Mouse (Mus musculus) liver, adult 2 months (tissue): ENCODE data around the gene Kcnh1. TPM values are rescaled to one million over a fixed set of nuclear protein-coding genes. Genes with fewer than 3 reads are reported as not detected.

Source experiments
- DNase-seq: peaks from one replicate; pipeline ENCODE4 v3.0.0-alpha.2; 2011; ENCODE audit warnings: low read depth, low spot score; ENCODE audit errors: extremely low read depth
- H3K27ac ChIP-seq: fragments of 200-500 bp; replicated peaks from 2 replicates; pipeline ENCODE4 v1.5.1; 2012; ENCODE audit warnings: low read depth, mild to moderate bottlenecking, control low read depth, inconsistent platforms, low read length; ENCODE audit not compliant: insufficient read depth
- H3K27me3 ChIP-seq: fragments of 200-500 bp; 2 replicates; pipeline ENCODE4 v1.6.1; 2012; ENCODE audit warnings: mild to moderate bottlenecking, moderate library complexity, low read length, inconsistent platforms; ENCODE audit not compliant: control insufficient read depth, insufficient read depth
- H3K36me3 ChIP-seq: fragments of 200-500 bp; 2 replicates; pipeline ENCODE4 v1.6.1; 2012; ENCODE audit warnings: low read length, inconsistent platforms; ENCODE audit not compliant: control insufficient read depth, insufficient read depth
- H3K4me1 ChIP-seq: fragments of 200-500 bp; 2 replicates; pipeline ENCODE4 v1.6.1; 2011; ENCODE audit warnings: low read length; ENCODE audit not compliant: control insufficient read depth, insufficient read depth
- H3K4me3 ChIP-seq: fragments of 200-500 bp; 2 replicates; pipeline ENCODE4 v1.5.1; 2011; ENCODE audit warnings: low read depth, mild to moderate bottlenecking, control low read depth, low read length, moderate library complexity; ENCODE audit not compliant: insufficient read depth
- H3K79me2 ChIP-seq: fragments of 200-500 bp; 2 replicates; pipeline ENCODE4 v1.6.1; 2012; ENCODE audit warnings: inconsistent platforms, mild to moderate bottlenecking, low read length, moderate library complexity; ENCODE audit not compliant: control insufficient read depth, insufficient read depth
- H3K9ac ChIP-seq: fragments of 200-500 bp; 2 replicates; pipeline ENCODE4 v1.6.1; 2012; ENCODE audit warnings: low read depth, mild to moderate bottlenecking, control low read depth, inconsistent platforms, low read length
- CTCF ChIP-seq: fragments of 200-500 bp; IDR thresholded peaks from 2 replicates; pipeline ENCODE4 v1.5.1; 2011; ENCODE audit warnings: low read depth, low read length, control low read depth
- POLR2A ChIP-seq: fragments of 200-500 bp; IDR thresholded peaks from 2 replicates; pipeline ENCODE4 v1.6.1; 2011; ENCODE audit warnings: low read length, control low read depth; ENCODE audit not compliant: insufficient read depth; ENCODE audit errors: extremely low read depth
- WGBS: fragments of 180-500 bp; shearing (Covaris S2); methylation state at CpG from one replicate; pipeline ENCODE4 v1.1.7; 2018; 5-methylcytosine and 5-hydroxymethylcytosine counted together
- polyA plus RNA-seq: library from polyadenylated mRNA; depleted of rRNA; stranded (reverse); fragments of >200 nt; gene quantifications from 2 replicates; pipeline ENCODE4 v1.2.3, GENCODE M21; 2012
- total RNA-seq: library from RNA; depleted of rRNA; stranded (reverse); fragments of >200 nt; gene quantifications from 2 replicates; pipeline ENCODE4 v1.2.3, GENCODE M21; 2014

The Kcnh1 gene
- total and polyA plus RNA-seq, 2 experiments: not detected

GRCm38 (mm10) chr1:192324223-192324622, 133.6 kb downstream of the Kcnh1 start:
- DNase-seq: no peak
- H3K79me2 ChIP-seq: no peaks in the 10 kb centered on the region
- 58% methylated on average over 3 of the region's 3 CpGs for WGBS
- H3K4me3 ChIP-seq: no peak overlapping the region
- no peak overlapping the region for H3K9ac ChIP-seq
- no peaks in the 10 kb centered on the region for H3K36me3 ChIP-seq
- no peaks in the 10 kb centered on the region for H3K4me1 ChIP-seq
- H3K27ac ChIP-seq: no peak overlapping the region
- TF ChIP-seq POLR2A: no peak
- no peak for TF ChIP-seq CTCF
- no peaks in the 10 kb centered on the region for H3K27me3 ChIP-seq

- TF ChIP-seq POLR2A: no peak
- no peak for TF ChIP-seq CTCF
- WGBS: 76% methylated on average over 8 of the region's 8 CpGs
- Histone ChIP-seq H3K36me3 (no peaks in the 10 kb centered on the region), H3K4me3 (no peak overlapping the region), H3K79me2 (no peaks in the 10 kb centered on the region), H3K4me1 (no peaks in the 10 kb centered on the region), H3K27me3 (no peaks in the 10 kb centered on the region), H3K27ac (no peak overlapping the region), H3K9ac (no peak overlapping the region)
- DNase-seq: no peak
Measured at GRCm38 (mm10) chr1:192327052-192327451, 136.5 kb downstream of the Kcnh1 start.

- Histone ChIP-seq H3K4me1 (no peaks in the 10 kb centered on the region), H3K27me3 (no peaks in the 10 kb centered on the region), H3K4me3 (no peak overlapping the region), H3K9ac (no peak overlapping the region), H3K36me3 (no peaks in the 10 kb centered on the region), H3K27ac (no peak overlapping the region), H3K79me2 (no peaks in the 10 kb centered on the region)
- TF ChIP-seq CTCF: no peak
- no peak for TF ChIP-seq POLR2A
- no peak for DNase-seq
- WGBS: 75% methylated on average over 6 of the region's 6 CpGs
Measured at GRCm38 (mm10) chr1:192331207-192331606, 140.6 kb downstream of the Kcnh1 start.

GRCm38 (mm10) chr1:192336029-192336428, 145.5 kb downstream of the Kcnh1 start:
- no peak for TF ChIP-seq POLR2A
- TF ChIP-seq CTCF: no peak
- no peak overlapping the region for H3K4me3 ChIP-seq
- H3K79me2 ChIP-seq: no peaks in the 10 kb centered on the region
- H3K4me1 ChIP-seq: no peaks in the 10 kb centered on the region
- DNase-seq: no peak
- H3K36me3 ChIP-seq: no peaks in the 10 kb centered on the region
- H3K27me3 ChIP-seq: no peaks in the 10 kb centered on the region
- no peak overlapping the region for H3K27ac ChIP-seq
- no peak overlapping the region for H3K9ac ChIP-seq
- WGBS: 87% methylated on average over 5 of the region's 5 CpGs

- 79% methylated on average over 9 of the region's 9 CpGs for WGBS
- TF ChIP-seq CTCF (no peak), POLR2A (no peak)
- H3K9ac ChIP-seq: no peak overlapping the region
- no peak overlapping the region for H3K4me3 ChIP-seq
- H3K36me3 ChIP-seq: no peaks in the 10 kb centered on the region
- no peaks in the 10 kb centered on the region for H3K27me3 ChIP-seq
- no peaks in the 10 kb centered on the region for H3K79me2 ChIP-seq
- no peaks in the 10 kb centered on the region for H3K4me1 ChIP-seq
- no peak for DNase-seq
- H3K27ac ChIP-seq: no peak overlapping the region
Measured at GRCm38 (mm10) chr1:192339361-192340077, 148.9 kb downstream of the Kcnh1 start.

- H3K9ac ChIP-seq: no peak overlapping the region
- no peak for TF ChIP-seq CTCF
- TF ChIP-seq POLR2A: no peak
- H3K4me3 ChIP-seq: no peak overlapping the region
- WGBS: 73% methylated on average over 4 of the region's 4 CpGs
- H3K79me2 ChIP-seq: no peaks in the 10 kb centered on the region
- no peaks in the 10 kb centered on the region for H3K27me3 ChIP-seq
- no peaks in the 10 kb centered on the region for H3K36me3 ChIP-seq
- DNase-seq: no peak
- no peak overlapping the region for H3K27ac ChIP-seq
- no peaks in the 10 kb centered on the region for H3K4me1 ChIP-seq
Measured at GRCm38 (mm10) chr1:192341774-192342173, 151.2 kb downstream of the Kcnh1 start.
